Mouse (Mus musculus): ENCODE results near the gene Myl6b.

GRCm38 (mm10) chr10:128543100-128543499, 44.6 kb upstream of the Myl6b start:
- TF ChIP-seq CTCF (conservative IDR thresholded peaks at IDR 0.05; ENCODE audit: low read length) = no peak
- TF ChIP-seq POU5F1 (IDR thresholded peaks at IDR 0.05; ENCODE audit: borderline replicate concordance, low read length) = no peak
- TF ChIP-seq NANOG (IDR thresholded peaks at IDR 0.05; ENCODE audit: borderline replicate concordance, low read length) = no peak
